Mouse (Mus musculus): ENCODE data around the gene Methig1. TPM values are rescaled to one million over a fixed set of nuclear protein-coding genes. Genes with fewer than 3 reads are reported as not detected.
A peak's percentile ranks its signal among the peaks of the same experiment; 100 is the strongest.

Methig1 gene
- total RNA-seq, 1 experiment from 2014 or later: 0.64 TPM

DNA sequence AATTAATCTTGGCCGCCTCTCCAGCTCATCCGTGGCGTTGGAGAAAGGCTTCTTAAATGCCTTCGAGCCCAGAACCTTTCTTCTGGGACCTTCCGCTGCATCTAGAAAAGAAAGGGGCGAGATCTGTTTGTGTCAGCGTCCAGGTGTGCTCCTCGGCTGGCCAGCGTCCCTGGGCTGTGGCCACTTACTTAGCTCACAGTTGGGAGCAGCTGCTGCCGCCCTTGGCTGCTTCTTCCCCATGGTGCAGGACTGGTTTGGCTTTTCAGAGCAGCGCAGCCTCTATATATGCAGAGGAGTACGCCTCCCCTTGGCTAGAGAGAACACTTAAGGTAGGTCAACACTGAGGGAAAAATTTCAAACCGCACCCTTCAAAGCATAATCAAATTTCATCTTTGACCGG, 71.0 kb downstream of the Methig1 start:
- DNase-seq: no peak

DNA sequence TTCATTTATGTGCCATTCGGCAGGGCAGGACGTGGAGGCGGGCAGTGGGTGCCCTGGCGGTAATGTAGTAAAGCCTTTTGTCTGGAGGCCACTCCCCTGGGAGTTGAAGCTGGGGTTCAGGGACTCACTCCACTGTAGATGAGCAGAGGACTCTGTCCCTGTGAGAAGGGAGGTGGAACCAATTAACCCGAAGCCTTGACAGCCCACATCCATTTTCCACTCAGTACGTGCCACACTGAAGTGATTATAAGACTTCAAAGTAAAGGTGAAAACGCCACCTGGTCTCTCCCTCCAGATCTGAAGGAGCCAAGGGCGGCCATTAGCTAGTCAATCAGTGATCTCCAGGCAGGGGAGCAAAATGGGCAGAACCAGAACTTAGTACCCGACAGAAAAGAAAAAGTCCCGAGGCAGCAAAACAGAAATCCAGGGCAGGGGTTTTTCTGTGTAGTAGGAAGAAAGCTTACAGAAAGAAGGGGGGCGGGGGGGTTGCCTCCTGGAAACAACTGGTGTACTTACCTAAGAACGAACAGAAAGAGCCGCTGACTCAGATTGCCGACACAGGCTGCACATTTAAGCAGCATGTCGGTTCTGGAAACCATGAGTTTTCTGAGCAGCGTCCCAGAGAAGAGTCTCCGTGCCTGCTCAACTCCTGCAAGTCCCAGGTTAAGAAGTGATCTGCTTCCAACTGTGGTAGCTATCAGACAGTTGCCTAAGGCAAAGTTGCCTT, 71.6 kb downstream of the Methig1 start, which contains the start of gene Slc11a2:
Slc11a2 (minus strand) TSS at position 677 of the 727 bp plus-strand sequence.
- no peak for DNase-seq

DNA sequence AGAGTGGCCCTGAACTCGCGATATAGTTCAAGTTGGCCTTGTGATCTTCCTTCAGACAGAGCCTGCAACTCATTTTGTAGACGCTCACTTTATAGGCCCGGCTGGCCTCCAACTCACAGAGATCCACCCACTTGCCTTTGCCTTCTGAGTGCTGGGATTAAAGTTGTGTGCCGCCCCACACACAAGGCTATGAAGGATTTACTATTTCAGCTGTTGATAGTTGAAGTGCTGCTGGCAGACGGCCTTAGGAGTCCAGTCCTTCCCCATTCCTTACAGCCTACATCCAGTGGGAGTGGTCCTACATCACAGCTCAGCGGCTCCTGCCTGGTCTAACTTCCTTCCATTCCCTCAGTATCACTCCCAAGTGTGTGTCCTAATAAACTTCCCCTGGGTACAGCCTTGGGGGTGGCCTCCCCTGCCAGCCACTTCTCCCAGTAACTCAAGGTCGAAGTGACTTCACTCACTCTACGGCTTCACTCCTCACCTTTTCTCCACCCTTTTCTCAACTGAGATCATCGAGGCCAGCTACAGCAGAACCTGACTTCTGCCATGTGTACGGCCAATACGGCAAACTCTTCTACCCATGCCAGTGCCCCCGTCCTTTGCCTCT, 75.5 kb downstream of the Methig1 start:
- peak; percentile 46 for DNase-seq

DNA sequence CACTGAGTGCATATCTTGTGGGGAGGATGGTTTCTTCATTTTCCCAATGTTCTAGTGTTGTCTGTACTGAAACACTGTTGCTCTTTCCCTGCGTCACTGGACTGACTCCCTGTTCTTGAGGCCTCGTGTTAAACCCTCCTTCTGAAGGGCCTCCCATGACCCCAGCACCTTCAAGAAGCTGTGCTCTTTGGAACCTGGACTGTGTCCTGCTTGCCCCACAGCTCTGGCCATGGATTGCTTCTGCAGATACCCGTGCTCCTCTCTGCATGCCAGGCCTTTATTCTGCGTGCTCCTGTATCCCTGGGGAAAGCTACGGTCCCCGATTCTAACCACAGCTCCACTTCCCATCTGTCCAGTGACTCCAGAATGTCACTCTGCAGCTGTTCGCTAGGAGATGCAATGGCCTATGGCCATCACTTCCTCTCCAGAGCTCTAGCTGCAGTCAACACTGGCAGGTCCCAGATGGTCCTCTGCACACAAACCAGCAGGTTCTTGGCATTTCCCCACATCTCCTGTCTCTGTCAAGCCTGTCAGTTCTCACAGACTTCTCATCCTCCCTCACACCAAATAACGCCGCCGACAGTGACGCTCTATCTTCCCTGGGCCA, 77.1 kb downstream of the Methig1 start:
- no peak for DNase-seq

DNA sequence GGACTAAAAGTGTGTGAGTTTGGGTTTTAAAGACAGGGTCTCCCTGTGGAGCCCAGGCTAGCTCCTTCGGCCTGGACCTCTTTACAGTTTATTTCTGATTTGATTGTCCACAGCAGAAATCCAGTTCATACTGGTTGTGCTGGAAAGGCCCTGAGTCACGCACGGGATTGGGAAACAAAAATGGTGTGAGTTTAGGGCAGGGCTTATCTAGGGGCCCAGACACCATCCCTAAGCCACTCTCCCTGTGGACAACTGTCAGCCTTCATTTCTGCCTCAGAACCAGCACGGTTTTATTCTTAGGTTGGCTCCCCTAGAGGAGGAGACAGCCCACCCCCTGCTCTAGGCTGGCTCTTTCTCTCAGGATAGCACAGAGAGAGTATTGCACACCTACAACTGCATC, 80.3 kb downstream of the Methig1 start:
- no peak for DNase-seq

Other genes starting within 250 kb of the Methig1 start
- 70.7 and 78.1 TPM in 2 replicates for gene Atf1, start 125.3 kb upstream of the Methig1 start, total RNA-seq (2021)
- not detected in 2 replicates for gene Tmprss12, start 72.3 kb upstream of the Methig1 start, total RNA-seq (2021)
- gene Mettl7a1, start 49.0 kb upstream of the Methig1 start, total RNA-seq (2021): 76.6 and 111 TPM in 2 replicates
- gene Mettl7a3, start 18.2 kb upstream of the Methig1 start, total RNA-seq (2021): not detected in 2 replicates
- gene Mettl7a2, start 51 bp downstream of the Methig1 start, total RNA-seq (2021): 1.0 and 2.4 TPM in 2 replicates
- 1.2 TPM in 1 of 2 replicates, not detected in the other for gene Higd1c, start 11.4 kb downstream of the Methig1 start, total RNA-seq (2021)
- not detected in 2 replicates for gene Gm5475, start 69.0 kb downstream of the Methig1 start, total RNA-seq (2021)
- 105 and 111 TPM in 2 replicates for gene Slc11a2, start 71.9 kb downstream of the Methig1 start, total RNA-seq (2021)
- gene Letmd1, start 115.9 kb downstream of the Methig1 start, total RNA-seq (2021): 123 and 143 TPM in 2 replicates
- gene Csrnp2, start 142.3 kb downstream of the Methig1 start, total RNA-seq (2021): 6.8 and 8.2 TPM in 2 replicates
- gene Tfcp2, start 198.9 kb downstream of the Methig1 start, total RNA-seq (2021): 27.9 and 31.3 TPM in 2 replicates
- 18.3 and 20.5 TPM in 2 replicates for gene Pou6f1, start 246.8 kb downstream of the Methig1 start, total RNA-seq (2021)